Mouse (Mus musculus) lung, adult 2 months (tissue): Measurements from ENCODE around the gene Ppp2r5c.

ENCODE experiments used
- CTCF ChIP-seq: fragments of 200-500 bp; IDR thresholded peaks from 2 replicates; pipeline ENCODE4 v1.5.1; 2011; ENCODE audit warnings: mild to moderate bottlenecking, low read length, control low read depth; ENCODE audit not compliant: insufficient read depth
- POLR2A ChIP-seq: fragments of 200-500 bp; IDR thresholded peaks from 2 replicates; pipeline ENCODE4 v1.6.1; 2011; ENCODE audit warnings: low read depth, mild to moderate bottlenecking, control low read depth, low read length, borderline replicate concordance; ENCODE audit errors: extremely low read depth

DNA sequence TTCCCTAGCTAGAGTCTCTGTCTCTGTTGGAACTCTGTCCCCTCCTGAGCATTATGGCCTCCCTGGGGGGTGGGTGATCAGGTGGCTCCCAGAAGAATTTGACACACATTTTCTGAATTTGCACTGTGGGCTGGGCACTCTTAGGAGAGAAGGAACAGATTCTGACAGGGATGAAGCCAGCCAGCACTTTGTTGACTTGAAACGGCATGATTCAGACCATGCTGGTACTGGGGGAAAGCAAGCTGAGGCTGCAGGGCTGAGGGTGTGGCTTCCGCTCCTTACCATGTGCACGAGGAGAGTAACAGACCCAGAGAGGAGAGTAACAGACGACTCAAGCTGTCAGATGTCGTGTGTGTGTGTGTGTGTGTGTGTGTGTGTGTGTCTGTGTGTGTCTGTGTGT is 76.6 kb downstream of the Ppp2r5c start:
- TF ChIP-seq POLR2A = no peak
- no peak for TF ChIP-seq CTCF
